Mouse (Mus musculus): ENCODE measurements at regions not wholly inside any gene's neighbourhood (a gene's known extent, or its start where the extent isn't known, plus 50 kb on each side); places are given as distances from the start of the nearest gene placed in this dataset.
A peak's percentile ranks its signal among the peaks of the same experiment; 100 is the strongest.

DNA sequence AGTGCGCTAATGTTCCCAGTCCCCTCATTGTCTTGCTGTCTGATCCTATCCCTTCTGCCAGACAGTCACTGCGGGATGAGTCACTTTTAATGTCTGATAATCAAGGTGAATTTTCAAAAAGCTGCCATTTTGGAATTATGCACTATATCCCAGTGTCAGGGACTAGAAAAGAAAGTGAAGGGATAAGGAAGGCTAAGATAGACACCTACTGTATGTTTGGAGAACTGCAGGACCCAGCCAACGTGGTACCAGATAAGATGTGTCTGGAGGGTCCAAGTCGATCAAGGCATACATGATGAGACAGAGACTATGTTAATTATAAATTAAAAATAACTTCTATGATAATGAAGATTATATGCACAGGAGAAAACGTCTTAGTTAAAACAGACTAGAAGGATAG, 76.6 kb upstream of the Pmfbp1 start:
- H3K27me3 ChIP-seq (replicated peaks), result no peaks in the 10 kb centered on the region
- in situ Hi-C loops (cut with MboI; ENCODE audit: low pct_ligation_motif_present, low pct_unique_long_range_greater_than_20kb, low sequenced_read_pairs), result no loop called here

GRCm38 (mm10) chr8:109417971-109418370, 75.9 kb upstream of the Pmfbp1 start:
- H3K4me1 ChIP-seq (ENCODE audit: control insufficient read depth in 1 of 2, insufficient read depth in 2 of 2), result peaks cover 2 to 48% of the 10 kb centered on the region in 2 experiments; a peak in 2 of 4 replicates
- peak overlapping the region; percentile 53; the same call in 1 of the 2 replicates for H3K4me2 ChIP-seq (ENCODE audit: insufficient read depth, low read depth, poor library complexity, severe bottlenecking)
- no peaks in the 10 kb centered on the region for H3K79me2 ChIP-seq (replicated peaks; ENCODE audit: control insufficient read depth, extremely low read depth, insufficient read depth, poor library complexity, severe bottlenecking)
- peak; percentile 68 for DNase-seq (ENCODE audit: extremely low read depth)
- peak overlapping the region in 1 of 3 experiments; percentile 12 for H3K4me3 ChIP-seq (replicated peaks in 1 of 3; ENCODE audit: low read depth in 2 of 3, low read length in 2 of 3, poor library complexity in 1 of 3)
- TF ChIP-seq MEF2A (IDR thresholded peaks at IDR 0.05; ENCODE audit: borderline replicate concordance, low read depth, low read length) (peak; percentile 51; the same call in 1 of the 2 replicates), ELF1 (IDR thresholded peaks at IDR 0.05; ENCODE audit: low read depth, low read length) (0 out of 2 replicates have a peak, but pooled peaks have one; percentile 17), ZMIZ1 (IDR thresholded peaks at IDR 0.05; ENCODE audit: low read depth, low read length) (no peak)
- no peak overlapping the region for H3K27ac ChIP-seq (ENCODE audit: insufficient read depth, low read depth)
- H3K27me3 ChIP-seq (replicated peaks), result no peaks in the 10 kb centered on the region
- H3K9me3 ChIP-seq (replicated peaks; ENCODE audit: low read length), result peaks cover 7% of the 10 kb centered on the region
- dilution Hi-C loops (cut with MboI; ENCODE audit: extremely low pct_ligation_motif_present, extremely low pct_unique_long_range_greater_than_20kb, low sequenced_read_pairs), result no loop called here
- in situ Hi-C loops (cut with MboI; ENCODE audit: low pct_ligation_motif_present, low pct_unique_long_range_greater_than_20kb, low sequenced_read_pairs), result no loop called here
- H3K9ac ChIP-seq (ENCODE audit: insufficient read depth, low read depth), result no peak overlapping the region
- H3K36me3 ChIP-seq (replicated peaks in 1 of 2; ENCODE audit: control insufficient read depth in 1 of 2, insufficient read depth in 1 of 2, low read length in 1 of 2), result no peaks in the 10 kb centered on the region

More for the DNA sequence above, 76.6 kb upstream of the Pmfbp1 start:
- DNase-seq (ENCODE audit: extremely low read depth), result peak; percentile 84
- Histone ChIP-seq H3K9ac (ENCODE audit: insufficient read depth, low read depth) (peak overlapping the region; percentile 42; the same call in 1 of the 2 replicates), H3K4me2 (ENCODE audit: insufficient read depth, low read depth, poor library complexity, severe bottlenecking) (peak overlapping the region; percentile 92; the same call in 1 of the 2 replicates), H3K36me3 (replicated peaks in 1 of 2; ENCODE audit: control insufficient read depth in 1 of 2, insufficient read depth in 1 of 2, low read length in 1 of 2) (no peaks in the 10 kb centered on the region), H3K79me2 (replicated peaks; ENCODE audit: control insufficient read depth, extremely low read depth, insufficient read depth, poor library complexity, severe bottlenecking) (no peaks in the 10 kb centered on the region), H3K9me3 (replicated peaks; ENCODE audit: low read length) (peaks cover 7% of the 10 kb centered on the region), H3K4me1 (ENCODE audit: control insufficient read depth in 1 of 2, insufficient read depth in 2 of 2) (peaks cover 2 to 51% of the 10 kb centered on the region in 2 experiments; a peak in 2 of 4 replicates), H3K27ac (ENCODE audit: insufficient read depth, low read depth) (no peak overlapping the region), H3K4me3 (replicated peaks in 1 of 3; ENCODE audit: low read depth in 2 of 3, low read length in 2 of 3, poor library complexity in 1 of 3) (peak overlapping the region in 2 of 3 experiments; percentile 17 to 39)
- TF ChIP-seq CTCF (conservative IDR thresholded peaks at IDR 0.05 in 1 of 2, IDR thresholded peaks at IDR 0.05 in 1 of 2; ENCODE audit: low read depth in 2 of 2, low read length in 2 of 2) (peak; percentile 59 to 86), MYC (IDR thresholded peaks at IDR 0.05; ENCODE audit: low read depth, low read length) (peak; percentile 33; the same call in 1 of the 2 replicates), USF2 (conservative IDR thresholded peaks at IDR 0.05; ENCODE audit: low read depth, low read length) (no peak), SMC3 (IDR thresholded peaks at IDR 0.05; ENCODE audit: low read depth, low read length) (peak; percentile 67), MAFK (IDR thresholded peaks at IDR 0.05; ENCODE audit: insufficient replicate concordance, low read length) (no peak), RAD21 (IDR thresholded peaks at IDR 0.05; ENCODE audit: low read depth, low read length) (peak; percentile 96)
- dilution Hi-C loops (cut with MboI; ENCODE audit: extremely low pct_ligation_motif_present, extremely low pct_unique_long_range_greater_than_20kb, low sequenced_read_pairs), result no loop called here

DNA sequence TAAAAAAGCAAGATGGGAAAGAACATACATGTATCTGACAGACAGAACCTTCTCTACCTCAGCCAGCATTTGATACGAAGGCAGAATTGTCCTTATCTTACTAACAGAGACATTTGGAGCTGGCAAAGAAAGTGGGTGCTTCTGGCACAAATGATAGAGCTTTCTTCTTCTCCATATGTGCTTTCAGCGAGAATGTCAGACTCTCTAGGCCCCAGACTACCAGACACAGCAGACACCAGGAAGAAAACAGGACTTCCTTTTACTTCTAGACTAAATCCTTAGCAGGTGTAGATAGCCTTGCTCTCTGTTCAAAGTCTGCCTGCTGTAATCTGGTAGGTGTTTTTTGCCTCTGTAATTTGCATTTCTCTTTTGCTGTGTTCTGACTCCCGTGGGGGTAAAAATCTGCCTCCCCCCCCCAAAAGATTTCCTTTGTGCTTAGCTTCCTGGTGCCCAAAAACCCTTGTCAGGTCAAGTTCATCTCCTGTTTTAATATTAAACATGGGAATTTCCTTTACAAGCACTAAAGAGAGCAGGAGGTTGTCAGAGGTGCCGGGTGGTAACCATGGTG, 74.7 kb upstream of the Pmfbp1 start:
- no peak overlapping the region for H3K4me3 ChIP-seq (replicated peaks in 1 of 3; ENCODE audit: low read depth in 2 of 3, low read length in 2 of 3, poor library complexity in 1 of 3)
- no peaks in the 10 kb centered on the region for H3K79me2 ChIP-seq (replicated peaks; ENCODE audit: control insufficient read depth, extremely low read depth, insufficient read depth, poor library complexity, severe bottlenecking)
- TF ChIP-seq SMC3 (IDR thresholded peaks at IDR 0.05; ENCODE audit: low read depth, low read length) (no peak), IRF4 (IDR thresholded peaks at IDR 0.05; ENCODE audit: low read depth, low read length) (0 out of 2 replicates have a peak, but pooled peaks have one; percentile 52), ZC3H11A (IDR thresholded peaks at IDR 0.05; ENCODE audit: low read depth, low read length) (no peak), MAFK (IDR thresholded peaks at IDR 0.05; ENCODE audit: insufficient replicate concordance, low read length) (no peak), EP300 (IDR thresholded peaks at IDR 0.05; ENCODE audit: low read length) (peak; percentile 53), CHD2 (IDR thresholded peaks at IDR 0.05; ENCODE audit: low read length) (0 out of 2 replicates have a peak, but pooled peaks have one; percentile 6), MAZ (IDR thresholded peaks at IDR 0.05; ENCODE audit: low read depth, low read length) (0 out of 2 replicates have a peak, but pooled peaks have one; percentile 33), JUN (IDR thresholded peaks at IDR 0.05; ENCODE audit: insufficient read depth, low read depth, low read length) (no peak), ZNF384 (IDR thresholded peaks at IDR 0.05; ENCODE audit: low read depth, low read length) (no peak), NELFE (IDR thresholded peaks at IDR 0.05; ENCODE audit: low read depth, low read length) (no peak), MXI1 (IDR thresholded peaks at IDR 0.05; ENCODE audit: low read depth, low read length) (no peak), USF2 (conservative IDR thresholded peaks at IDR 0.05; ENCODE audit: low read depth, low read length) (no peak), USF1 (IDR thresholded peaks at IDR 0.05; ENCODE audit: low read depth, low read length) (no peak), ETS1 (conservative IDR thresholded peaks at IDR 0.05; ENCODE audit: low read depth, low read length) (0 out of 2 replicates have a peak, but pooled peaks have one; percentile 17), GABPA (IDR thresholded peaks at IDR 0.05; ENCODE audit: insufficient replicate concordance, low read depth, low read length) (no peak), RCOR1 (conservative IDR thresholded peaks at IDR 0.05; ENCODE audit: low read depth, low read length) (no peak), ELF1 (IDR thresholded peaks at IDR 0.05; ENCODE audit: low read depth, low read length) (0 out of 2 replicates have a peak, but pooled peaks have one; percentile 38), SIN3A (IDR thresholded peaks at IDR 0.05; ENCODE audit: low read length) (0 out of 2 replicates have a peak, but pooled peaks have one; percentile 44)
- dilution Hi-C loops (cut with MboI; ENCODE audit: extremely low pct_ligation_motif_present, extremely low pct_unique_long_range_greater_than_20kb, low sequenced_read_pairs), result no loop called here
- H3K9ac ChIP-seq (ENCODE audit: insufficient read depth, low read depth), result no peak overlapping the region
- peak overlapping the region; percentile 40; the same call in 1 of the 2 replicates for H3K4me2 ChIP-seq (ENCODE audit: insufficient read depth, low read depth, poor library complexity, severe bottlenecking)
- no peaks in the 10 kb centered on the region for H3K27me3 ChIP-seq (replicated peaks)
- H3K9me3 ChIP-seq (replicated peaks; ENCODE audit: low read length), result peaks cover 7% of the 10 kb centered on the region
- no peak overlapping the region for H3K27ac ChIP-seq (ENCODE audit: insufficient read depth, low read depth)
- H3K36me3 ChIP-seq (replicated peaks in 1 of 2; ENCODE audit: control insufficient read depth in 1 of 2, insufficient read depth in 1 of 2, low read length in 1 of 2), result no peaks in the 10 kb centered on the region
- in situ Hi-C loops (cut with MboI; ENCODE audit: low pct_ligation_motif_present, low pct_unique_long_range_greater_than_20kb, low sequenced_read_pairs), result no loop called here
- peaks cover under 1 to 41% of the 10 kb centered on the region in 2 experiments; a peak in 2 of 4 replicates for H3K4me1 ChIP-seq (ENCODE audit: control insufficient read depth in 1 of 2, insufficient read depth in 2 of 2)
- peak; percentile 61 for DNase-seq (ENCODE audit: extremely low read depth)

All from CH12.LX (cell line).